ENCODE assay signal across 19 mouse cellular contexts in the genomic region with DNA sequence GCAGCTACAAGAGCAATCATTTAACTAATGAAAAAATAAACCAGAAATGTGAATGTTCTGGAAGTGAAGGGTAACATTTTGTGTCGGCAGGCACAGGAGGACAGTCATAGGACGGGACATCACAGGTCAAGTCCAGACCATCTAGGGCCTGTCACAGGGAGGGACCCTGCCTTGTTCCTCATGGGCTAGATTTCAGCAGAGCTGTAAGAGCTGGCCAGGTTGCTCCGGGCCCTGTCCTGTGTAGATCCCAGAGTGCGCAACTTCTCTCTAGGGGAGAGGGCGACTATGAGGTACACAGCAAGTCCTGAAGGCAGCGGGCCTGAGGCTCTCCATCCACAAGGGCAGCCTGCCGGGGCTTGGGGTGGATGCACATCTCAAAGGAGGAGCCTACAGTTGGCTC. TPM values are rescaled to one million over a fixed set of nuclear protein-coding genes. Genes with fewer than 3 reads are reported as not detected.
"Had no signal": no experiment of that assay in that cellular context is flagged by ENCODE, and none has a peak within 500 bp of the region (broad histone marks: within the 10 kb centered on the region; RNA-seq: fewer than 3 reads in every experiment).

Gene Dcst2 (plus strand): TSS at position 301 of the 400 bp plus-strand sequence.

- H3K27me3 ChIP-seq: lung, embryonic 15.5 days; midbrain, embryonic 15.5 days; neural tube, embryonic 12.5 days; stomach, embryonic 15.5 days had no signal

- H3K9me3 ChIP-seq: liver, embryonic 13.5 days; liver, embryonic 15.5 days; lung, embryonic 15.5 days; megakaryocyte, embryonic 14.5 days; midbrain, embryonic 12.5 days; midbrain, embryonic 15.5 days; neural tube, embryonic 12.5 days; stomach, embryonic 15.5 days had no signal

- H3K4me1 ChIP-seq: liver, embryonic 13.5 days; liver, embryonic 15.5 days; lung, embryonic 15.5 days; midbrain, embryonic 12.5 days; midbrain, embryonic 15.5 days; neural tube, embryonic 12.5 days had no signal

- ATAC-seq: liver, postnatal 0 days; lung, postnatal 0 days; midbrain, embryonic 15.5 days had no signal

- H3K36me3 ChIP-seq: liver, embryonic 13.5 days; liver, embryonic 15.5 days; lung, embryonic 15.5 days; midbrain, embryonic 12.5 days; midbrain, embryonic 15.5 days; neural tube, embryonic 12.5 days; stomach, embryonic 15.5 days had no signal

- H3K9ac ChIP-seq: liver, embryonic 13.5 days; liver, embryonic 15.5 days; liver, postnatal 0 days; lung, embryonic 15.5 days; midbrain, embryonic 12.5 days; midbrain, embryonic 15.5 days; neural tube, embryonic 12.5 days; stomach, embryonic 15.5 days had no signal

- DNase-seq: liver, embryonic 13.5 days; liver, postnatal 0 days; lung, adult 2 months; lung, postnatal 14 days; lung, postnatal 36 days; right cerebral cortex, postnatal 14 days; thymus, adult 18-20 months; thymus, postnatal 14 days; thymus, postnatal 36 days had no signal

- H3K27ac ChIP-seq: liver, embryonic 13.5 days; liver, embryonic 15.5 days; lung, embryonic 15.5 days; macrophage; midbrain, embryonic 12.5 days; midbrain, embryonic 15.5 days; neural tube, embryonic 12.5 days; stomach, embryonic 15.5 days had no signal

- H3K4me3 ChIP-seq: liver, embryonic 13.5 days; liver, embryonic 15.5 days; lung, embryonic 15.5 days; megakaryocyte, embryonic 14.5 days; midbrain, embryonic 12.5 days; midbrain, embryonic 15.5 days; neural tube, embryonic 12.5 days; stomach, embryonic 15.5 days had no signal

- H3K4me2 ChIP-seq: liver, embryonic 13.5 days; liver, embryonic 15.5 days; lung, embryonic 15.5 days; midbrain, embryonic 12.5 days; midbrain, embryonic 15.5 days; neural tube, embryonic 12.5 days; stomach, embryonic 15.5 days had no signal

RNA-seq across cellular contexts. Expression of gene Dcst2, which starts in this region (rescaled TPM):
- polyA plus RNA-seq: macrophage; thymus, postnatal 0 days had no signal
